In the genomic region with DNA sequence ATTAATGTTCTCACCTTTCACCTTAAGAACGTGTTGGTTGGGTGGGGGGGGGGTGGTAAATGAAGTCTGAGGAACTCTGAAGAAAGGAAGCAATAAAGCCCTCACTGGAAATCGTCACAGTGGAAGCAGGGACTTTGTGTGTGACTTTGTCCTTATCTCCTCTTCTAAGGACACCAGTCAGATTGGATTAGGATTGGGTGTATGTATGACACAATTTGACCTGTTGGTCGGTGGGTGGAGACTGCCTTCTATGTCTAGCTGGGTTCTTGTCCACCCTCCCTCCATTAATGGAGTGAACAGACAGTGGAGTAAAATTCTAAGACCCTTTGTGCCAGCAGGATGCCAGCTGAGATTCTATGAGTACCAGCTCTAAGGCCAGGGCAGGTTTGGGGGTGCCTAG, we compare ENCODE assay signal across 22 mouse cellular contexts. TPM values are rescaled to one million over a fixed set of nuclear protein-coding genes. Genes with fewer than 3 reads are reported as not detected.
"Had no signal": no experiment of that assay in that cellular context is flagged by ENCODE, and none has a peak within 500 bp of the region (broad histone marks: within the 10 kb centered on the region; RNA-seq: fewer than 3 reads in every experiment).

No protein-coding gene starts in this region.

- H3K36me3 ChIP-seq: liver, embryonic 15.5 days; lung, embryonic 15.5 days; midbrain, embryonic 13.5 days; neural tube, embryonic 12.5 days; stomach, embryonic 15.5 days had no signal

- H3K4me1 ChIP-seq: liver, embryonic 15.5 days; lung, embryonic 15.5 days; midbrain, embryonic 13.5 days; neural tube, embryonic 12.5 days; stomach, embryonic 15.5 days had no signal

- H3K27ac ChIP-seq: liver, embryonic 15.5 days; lung, embryonic 15.5 days; macrophage; midbrain, embryonic 13.5 days; neural tube, embryonic 12.5 days; stomach, embryonic 15.5 days; stomach, postnatal 0 days had no signal

- H3K9ac ChIP-seq: liver, embryonic 15.5 days; lung, embryonic 15.5 days; midbrain, embryonic 13.5 days; neural tube, embryonic 12.5 days; stomach, embryonic 15.5 days had no signal

- ATAC-seq: lung, postnatal 0 days; midbrain, embryonic 13.5 days; midbrain, embryonic 16.5 days had no signal

- H3K4me3 ChIP-seq: liver, embryonic 15.5 days; lung, embryonic 15.5 days; megakaryocyte, embryonic 14.5 days; midbrain, embryonic 13.5 days; neural tube, embryonic 12.5 days; stomach, embryonic 15.5 days had no signal

- H3K27me3 ChIP-seq: liver, embryonic 15.5 days; lung, embryonic 15.5 days; midbrain, embryonic 13.5 days; neural tube, embryonic 12.5 days; stomach, embryonic 15.5 days had no signal

- H3K9me3 ChIP-seq: liver, embryonic 15.5 days; lung, embryonic 15.5 days; megakaryocyte, embryonic 14.5 days; midbrain, embryonic 13.5 days; neural tube, embryonic 12.5 days; stomach, embryonic 15.5 days had no signal

- H3K4me2 ChIP-seq: liver, embryonic 15.5 days; lung, embryonic 15.5 days; midbrain, embryonic 11.5 days; midbrain, embryonic 13.5 days; neural tube, embryonic 12.5 days; stomach, embryonic 15.5 days had no signal

- DNase-seq: lung, adult 2 months; lung, postnatal 14 days; lung, postnatal 36 days; right cerebral cortex, postnatal 14 days; thymus, adult 2 months; thymus, postnatal 25 days; thymus, postnatal 4 days had no signal

RNA-seq across cellular contexts. Expression of a gene that starts 2.0 kb away (rescaled TPM):
- total RNA-seq: monocyte, adult 5-6 weeks; neutrophil, adult 5-6 weeks had no signal

RNA-seq across cellular contexts. Expression of a gene that starts 21.9 kb away (rescaled TPM):
- total RNA-seq: monocyte, adult 5-6 weeks; neutrophil, adult 5-6 weeks had no signal

RNA-seq across cellular contexts. Expression of a gene that starts 55.7 kb away (rescaled TPM):
- total RNA-seq: megakaryocyte progenitor cell, adult 5-6 weeks; monocyte, adult 5-6 weeks had no signal
- polyA plus RNA-seq: liver, embryonic 15.5 days; macrophage; spleen, adult 2 months had no signal
